Mouse (Mus musculus): Measurements from ENCODE around the gene Gm3298. TPM values are rescaled to one million over a fixed set of nuclear protein-coding genes. Genes with fewer than 3 reads are reported as not detected.
"Not testable (repeated sequence)": the region's sequence is repeated elsewhere in the genome, so short reads cannot be mapped to it uniquely, and the experiment has no call there.

Gene Gm3298
- not detected for polyA plus RNA-seq (2021)

GRCm38 (mm10) chr14:5015591-5015990 lies at the start of gene Gm3298:
TSS of gene Gm3298 (plus strand) at chr14:5015891.
- POLR2A ChIA-PET; H3K27me3 ChIP-seq; DNase-seq (ENCODE audit: low read depth, low spot score); in situ Hi-C loops (cut with MboI; ENCODE audit: low pct_unique_long_range_greater_than_20kb); CTCF ChIA-PET; ATAC-seq: not testable (repeated sequence)

- DNase-seq (ENCODE audit: low read depth, low spot score); CTCF ChIA-PET; in situ Hi-C loops (cut with MboI; ENCODE audit: low pct_unique_long_range_greater_than_20kb); ATAC-seq; H3K27me3 ChIP-seq; POLR2A ChIA-PET: not testable (repeated sequence)
These were observed 32.1 kb upstream of the Gm3298 start, which contains the start of gene Gm8297 for GRCm38 (mm10) chr14:4983635-4984034. TSS of gene Gm8297 (plus strand) at chr14:4983935.

DNA sequence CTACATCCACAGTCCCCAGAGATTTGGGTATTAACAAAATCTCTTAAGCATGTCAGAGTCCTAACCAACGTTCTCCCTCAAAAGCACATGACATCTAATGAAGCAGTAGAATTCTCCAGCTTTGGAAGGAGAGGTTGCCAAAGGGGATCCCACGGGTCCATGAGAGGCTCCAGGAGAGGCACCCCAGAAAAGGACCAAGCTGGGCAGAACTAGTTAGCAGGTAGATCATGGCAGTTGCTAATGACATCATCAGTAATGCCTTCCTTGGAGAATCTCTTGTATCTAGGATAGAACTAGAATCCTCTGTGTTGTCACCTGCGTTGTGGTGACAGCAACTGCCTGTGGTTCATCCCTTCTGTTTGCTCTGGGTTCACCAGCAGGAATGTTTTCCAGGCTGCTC lies 34.6 kb downstream of the Gm3298 start, which contains the start of gene 4930555G01Rik:
Gene 4930555G01Rik (plus strand): TSS at position 301 of the 400 bp plus-strand sequence.
- H3K27me3 ChIP-seq; CTCF ChIA-PET; in situ Hi-C loops (cut with MboI; ENCODE audit: low pct_unique_long_range_greater_than_20kb); DNase-seq (ENCODE audit: low read depth, low spot score); POLR2A ChIA-PET; ATAC-seq: not testable (repeated sequence)

Other genes with a start within 250 kb of the Gm3298 start
- gene Gm9602, start 239.6 kb upstream of the Gm3298 start, polyA plus RNA-seq (2021): not detected
- gene Gm3269, start 177.8 kb upstream of the Gm3298 start, polyA plus RNA-seq (2021): not detected
- gene Gm3264, start 160.3 kb upstream of the Gm3298 start, polyA plus RNA-seq (2021): not detected
- gene Gm3278, start 123.5 kb upstream of the Gm3298 start, polyA plus RNA-seq (2021): not detected
- not detected for gene Gm8297, start 32.0 kb upstream of the Gm3298 start, polyA plus RNA-seq (2021)
- gene 4930555G01Rik, start 34.7 kb downstream of the Gm3298 start, polyA plus RNA-seq (2021): not detected
- gene Gm8281, start 55.1 kb downstream of the Gm3298 start, polyA plus RNA-seq (2021): not detected
- gene Gm8279, start 115.6 kb downstream of the Gm3298 start, polyA plus RNA-seq (2021): not detected
- gene Gm3317, start 148.6 kb downstream of the Gm3298 start, polyA plus RNA-seq (2021): not detected
- not detected for gene Gm8271, start 169.9 kb downstream of the Gm3298 start, polyA plus RNA-seq (2021)
- gene Gm3526, start 244.7 kb downstream of the Gm3298 start, polyA plus RNA-seq (2021): not detected

Data from Patski (cell line).